Mouse (Mus musculus): Measurements from ENCODE around the gene Kcnmb2.

Kcnmb2 gene

DNA sequence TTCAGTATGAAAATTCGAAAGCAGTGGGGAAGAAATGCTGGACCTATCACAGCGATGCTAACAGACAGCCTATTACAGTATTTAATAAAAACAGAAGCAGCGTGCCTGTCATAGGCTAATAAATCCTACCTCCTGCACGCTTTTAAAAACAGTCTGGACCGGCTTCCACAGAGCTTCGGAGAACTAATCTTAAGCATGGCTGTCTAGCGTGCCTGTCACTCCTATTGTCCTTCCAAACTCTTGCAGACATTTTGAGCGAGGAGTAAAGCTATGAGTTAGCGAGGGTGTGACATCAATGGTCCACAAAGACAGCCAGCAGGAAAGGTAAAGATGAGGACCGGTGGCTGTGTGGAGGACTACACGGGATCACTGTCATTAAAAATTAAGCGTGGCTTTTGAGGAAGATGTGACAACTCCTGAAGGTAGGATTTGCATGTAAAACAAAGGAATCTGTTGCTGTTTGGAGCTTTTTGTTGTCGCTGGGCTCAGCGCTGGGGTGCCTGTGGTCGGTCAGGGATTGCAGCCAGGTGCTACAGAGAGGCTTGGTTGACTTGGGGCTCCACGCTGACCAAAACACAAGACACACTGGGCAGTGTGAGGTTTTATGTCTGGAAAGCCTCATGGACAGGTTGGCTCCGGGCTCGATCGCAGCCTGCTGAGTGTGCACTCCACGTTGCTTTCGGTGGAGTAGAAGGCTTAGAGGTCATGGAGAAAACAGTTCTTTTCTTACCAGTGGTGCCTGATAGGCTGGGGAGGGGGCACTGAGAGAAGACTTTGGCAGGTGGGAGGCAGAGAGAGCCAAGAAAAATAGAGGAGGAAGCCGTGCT lies at the start of gene Kcnmb2:
Gene Kcnmb2, plus strand, starts transcription at position 4 of the 827 bp plus-strand sequence.
- in situ Hi-C loops (cut with MboI): no loop called here

DNA sequence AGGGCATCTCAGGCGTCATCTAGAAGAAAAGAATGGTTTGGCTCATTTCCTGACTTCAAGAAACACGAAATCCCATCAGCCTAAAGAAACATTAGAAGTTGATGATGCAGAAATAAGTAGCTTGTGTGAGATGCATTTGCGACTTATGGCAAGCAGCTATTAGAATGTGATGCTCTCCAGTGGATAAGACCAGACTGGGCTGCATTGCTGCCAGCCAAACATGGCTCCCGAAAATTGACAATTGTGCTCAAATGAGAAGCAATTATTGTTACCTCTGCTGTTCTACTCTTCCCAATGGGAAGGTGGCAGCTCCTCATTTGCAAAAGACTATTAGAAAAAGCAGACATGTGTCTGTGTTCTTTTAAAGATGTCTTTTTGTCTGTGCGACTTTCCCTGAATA lies 38.8 kb upstream of the Kcnmb2 start:
- in situ Hi-C loops (cut with MboI): no loop called here

DNA sequence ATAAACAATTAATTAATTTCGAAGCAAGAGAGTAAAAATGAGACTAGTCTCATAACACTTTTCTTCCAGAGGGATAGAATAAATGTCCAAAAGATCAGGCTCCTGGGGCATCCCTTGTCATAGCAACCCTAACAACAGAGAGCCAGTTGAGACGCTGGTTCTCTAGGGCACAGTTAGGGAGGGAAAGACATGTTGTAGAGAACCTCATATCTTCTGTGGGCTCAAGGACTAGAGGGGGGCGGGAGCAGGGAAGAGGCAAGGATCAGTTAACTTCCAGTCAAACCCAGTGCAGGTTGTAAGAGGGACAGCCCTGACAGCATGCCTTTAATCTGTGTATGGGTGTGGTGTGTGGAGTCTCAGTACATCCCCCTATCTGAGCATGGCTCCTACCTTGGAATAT lies 38.2 kb upstream of the Kcnmb2 start:
- in situ Hi-C loops (cut with MboI): no loop called here

DNA sequence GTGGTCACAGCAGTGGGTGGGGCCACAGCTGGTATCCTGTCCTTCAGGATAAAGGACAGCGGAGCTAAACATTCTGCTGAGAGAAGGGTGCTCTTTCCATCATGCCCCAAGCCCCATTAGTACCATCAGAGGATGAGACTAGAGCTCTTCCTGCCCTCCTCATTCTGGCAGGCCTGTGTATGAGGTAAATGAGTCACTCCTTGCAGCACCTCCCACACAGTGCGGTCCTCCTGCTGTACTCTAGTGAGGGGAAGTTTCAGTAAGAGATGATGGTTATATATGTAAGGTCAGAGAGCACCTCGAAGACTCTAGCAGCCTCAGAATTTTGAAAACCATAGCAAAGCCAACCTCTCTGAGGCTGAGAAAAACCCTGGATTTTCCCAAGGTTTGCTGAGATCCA lies 30.8 kb upstream of the Kcnmb2 start:
- in situ Hi-C loops (cut with MboI): no loop called here

DNA sequence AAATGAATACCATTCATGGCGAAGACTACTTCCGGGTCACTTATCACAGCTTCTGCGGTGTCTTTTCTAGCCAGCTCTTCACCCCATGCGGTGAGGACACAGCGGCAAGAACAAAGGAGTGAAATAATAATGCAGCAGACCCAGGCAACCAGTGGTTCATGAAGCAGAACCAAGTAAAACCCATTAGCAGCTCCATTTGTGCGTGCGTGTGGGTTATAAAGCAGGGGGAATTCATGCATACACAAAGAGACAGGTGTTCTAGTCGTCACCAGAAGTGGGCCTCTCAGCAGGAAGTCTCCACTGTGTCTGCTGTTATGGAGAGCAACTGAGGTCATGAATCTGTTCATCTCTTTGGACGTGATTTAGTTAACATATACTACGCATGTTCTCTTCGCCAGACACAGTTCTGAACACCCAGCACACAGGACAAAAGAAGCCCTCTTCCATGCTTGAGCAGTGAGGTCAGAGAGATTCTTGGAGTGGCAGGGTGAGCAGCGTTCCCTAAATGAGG lies 19.6 kb upstream of the Kcnmb2 start:
- in situ Hi-C loops (cut with MboI): no loop called here

DNA sequence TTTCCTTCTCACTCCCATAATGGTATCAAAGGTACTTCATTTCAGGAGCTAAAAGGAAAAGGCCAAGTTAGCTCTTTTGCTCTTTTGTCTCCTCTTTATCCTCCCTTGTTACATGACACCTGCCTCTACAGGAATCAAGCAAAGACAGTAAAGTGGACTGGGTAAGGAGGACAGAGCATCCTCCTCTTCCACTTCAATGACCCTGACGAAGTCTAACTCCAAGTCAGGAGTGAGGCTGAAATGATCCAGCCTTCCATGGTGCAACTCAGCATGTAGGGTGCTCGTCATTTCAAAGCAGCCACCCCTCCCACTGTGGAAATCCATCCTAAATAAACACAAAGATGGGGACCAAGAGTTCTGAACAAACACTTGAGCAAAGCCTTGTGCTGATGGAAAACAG lies 9.7 kb upstream of the Kcnmb2 start:
- in situ Hi-C loops (cut with MboI): no loop called here

DNA sequence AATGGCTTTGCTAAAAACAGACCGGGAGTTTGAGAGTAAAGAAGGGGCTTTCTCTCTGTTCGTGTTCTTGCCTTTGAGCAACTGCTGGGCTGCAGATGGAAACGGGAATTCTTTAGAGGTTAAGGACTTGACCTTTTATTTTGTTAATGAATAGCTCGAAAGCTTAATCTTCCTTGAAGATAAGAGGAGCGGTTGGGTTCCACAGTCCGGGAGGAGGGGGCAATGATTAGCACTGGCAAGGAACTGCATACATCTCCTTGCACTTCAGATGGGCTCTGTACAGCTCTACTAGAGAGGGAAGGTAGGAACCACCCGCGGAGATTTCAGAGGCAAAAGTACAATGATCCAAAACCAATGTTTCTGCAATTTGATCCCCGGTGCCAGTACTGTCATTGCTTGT lies 1.2 kb downstream of the Kcnmb2 start:
- in situ Hi-C loops (cut with MboI): no loop called here

DNA sequence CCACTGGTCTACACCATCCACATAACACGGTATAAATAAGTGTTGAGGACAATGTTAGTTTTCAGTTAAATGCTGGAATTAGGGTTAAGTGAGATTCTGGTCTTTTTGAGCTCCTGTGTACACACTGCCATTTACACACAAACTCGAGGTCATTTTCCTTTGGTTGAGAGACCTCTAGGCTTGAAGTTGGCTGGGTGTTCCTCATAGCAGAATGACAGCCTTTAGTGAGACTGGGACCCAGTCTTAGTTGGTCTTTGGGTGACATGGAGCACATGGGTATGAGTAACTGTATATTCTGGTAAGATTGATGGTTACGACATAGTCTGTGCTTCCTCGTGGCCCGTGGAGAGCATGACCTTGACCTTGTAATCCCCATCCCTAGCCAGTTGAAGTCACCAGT lies 1.8 kb downstream of the Kcnmb2 start:
- in situ Hi-C loops (cut with MboI): no loop called here

DNA sequence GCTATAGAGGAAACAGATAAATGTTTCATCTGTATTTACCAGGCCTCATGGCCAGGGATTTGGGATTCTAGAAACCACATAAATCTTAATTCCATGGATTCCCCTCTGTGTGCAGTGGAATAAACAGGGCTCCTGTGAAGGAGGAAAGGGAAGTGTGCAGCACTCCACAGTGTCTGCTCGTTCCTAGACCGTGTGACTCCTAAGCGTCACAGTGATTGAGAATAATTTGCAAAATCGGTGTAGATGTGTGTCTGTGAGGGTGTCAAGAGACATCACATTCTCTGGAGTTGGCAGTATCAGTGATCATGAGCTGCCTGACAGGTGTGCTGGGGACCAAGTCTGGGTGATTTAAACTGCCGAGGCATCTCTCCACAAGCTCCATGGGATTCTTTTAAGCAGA lies 8.9 kb downstream of the Kcnmb2 start:
- in situ Hi-C loops (cut with MboI): no loop called here

DNA sequence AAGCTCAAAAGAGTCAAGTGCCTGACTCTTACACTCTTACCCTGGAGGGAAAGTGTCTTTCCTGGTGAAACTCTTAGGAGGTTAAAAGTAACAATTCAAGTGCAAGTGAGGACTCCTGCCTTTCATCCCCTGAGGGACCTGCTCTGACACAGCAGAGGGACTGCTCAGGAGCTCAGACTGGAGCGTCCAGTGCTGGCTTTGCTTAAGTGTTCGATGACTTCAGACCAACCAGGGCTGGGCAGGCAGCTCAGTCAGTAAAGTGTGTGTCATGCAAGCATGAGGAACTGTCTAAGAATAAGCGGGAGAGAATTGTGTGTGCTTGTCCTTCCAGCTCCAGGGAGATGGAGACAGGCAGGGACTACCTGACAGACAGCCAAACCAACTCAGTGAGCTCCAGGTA lies 9.4 kb downstream of the Kcnmb2 start:
- in situ Hi-C loops (cut with MboI): no loop called here

DNA sequence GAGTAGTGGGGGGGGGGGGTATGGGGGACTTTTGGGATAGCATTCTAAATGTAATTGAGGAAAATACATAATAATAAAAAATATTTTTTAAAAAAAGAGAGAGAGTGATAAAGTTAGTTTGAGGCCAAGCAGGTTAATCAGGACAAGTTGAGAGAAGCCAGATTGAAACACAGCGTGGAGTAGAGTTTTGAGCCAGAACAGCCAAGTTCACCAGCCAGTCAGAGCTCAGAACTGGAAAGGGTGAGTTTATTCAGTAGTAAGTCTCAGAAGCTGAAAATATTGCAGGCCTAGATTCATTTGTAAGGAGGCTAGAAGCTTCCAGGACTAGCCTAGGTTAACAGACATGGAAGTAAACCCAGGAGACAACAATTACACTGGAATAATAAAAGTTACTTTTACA lies 26.2 kb downstream of the Kcnmb2 start:
- in situ Hi-C loops (cut with MboI): no loop called here

DNA sequence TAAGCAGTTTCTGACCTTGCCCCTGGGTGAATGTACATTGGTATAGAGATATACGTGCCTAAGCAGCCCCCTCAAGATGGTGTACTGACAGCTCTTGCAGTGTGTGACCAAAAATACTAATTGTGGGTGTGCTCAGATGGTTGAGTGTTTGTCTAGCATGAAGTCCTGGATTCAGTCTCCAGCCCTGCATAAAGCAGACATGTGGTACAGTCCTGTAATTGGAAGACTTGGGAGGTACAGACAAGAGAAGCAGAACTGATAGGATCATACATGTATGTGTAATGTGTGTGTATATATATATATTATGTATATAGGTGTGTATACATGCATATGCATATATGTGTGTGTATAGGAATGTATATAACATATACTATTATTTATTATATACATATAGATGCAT lies 32.4 kb downstream of the Kcnmb2 start:
- in situ Hi-C loops (cut with MboI): no loop called here

DNA sequence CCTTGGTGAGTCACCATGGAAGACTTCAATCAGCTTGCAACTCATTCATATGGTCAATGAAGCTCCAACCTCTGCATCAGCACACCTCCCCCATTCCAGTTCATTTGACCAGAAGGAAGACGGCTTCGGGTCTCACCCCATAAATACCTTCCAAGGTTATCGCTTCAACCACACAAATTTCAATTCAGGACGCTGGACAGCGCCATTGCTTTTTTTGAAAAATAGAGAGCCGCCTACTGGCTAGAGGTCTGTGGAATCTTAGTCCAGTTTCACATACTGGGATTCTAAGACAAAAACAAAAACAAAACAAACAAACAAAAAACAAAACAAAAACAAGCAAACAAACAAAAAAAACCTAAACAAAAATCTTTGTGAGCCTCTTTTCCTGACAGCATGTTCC lies 39.2 kb downstream of the Kcnmb2 start:
- in situ Hi-C loops (cut with MboI): no loop called here

DNA sequence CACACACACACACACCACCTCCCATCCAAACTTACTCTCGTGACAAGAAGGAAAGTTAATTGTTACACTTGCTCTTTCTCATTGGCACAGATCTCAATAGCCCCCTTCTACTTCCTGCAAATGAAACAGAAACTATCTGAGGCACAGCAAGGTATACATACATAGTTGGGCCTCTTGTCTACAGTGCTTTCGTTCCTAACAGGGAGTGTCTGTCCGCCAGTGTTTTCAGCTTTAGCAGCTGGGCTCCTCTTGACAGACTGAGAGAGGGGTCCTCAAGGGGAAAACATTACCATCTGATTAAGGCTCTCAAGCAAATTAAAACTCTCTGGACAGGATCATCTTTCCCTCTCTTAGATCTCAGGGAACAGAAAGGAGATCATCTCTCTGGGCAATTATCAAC lies 51.9 kb downstream of the Kcnmb2 start:
- in situ Hi-C loops (cut with MboI): no loop called here

DNA sequence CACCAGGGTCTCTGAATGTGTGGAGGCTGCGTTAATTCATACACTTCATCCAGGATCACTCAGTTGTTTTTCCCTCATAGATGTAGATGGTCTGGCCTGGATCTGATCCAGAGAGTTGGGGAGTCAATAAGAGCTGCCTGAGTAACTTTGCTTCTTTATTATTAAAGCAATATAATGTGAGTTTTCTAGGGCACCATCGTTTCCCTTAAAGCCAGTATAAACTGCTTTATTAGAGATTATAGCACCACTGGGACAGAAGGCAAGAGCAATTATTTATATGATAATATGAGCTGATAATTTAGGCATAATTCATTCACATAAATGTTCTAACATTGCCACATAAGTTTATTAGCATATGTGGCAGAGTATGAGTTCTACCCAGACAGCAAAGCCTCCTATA lies 52.7 kb downstream of the Kcnmb2 start:
- in situ Hi-C loops (cut with MboI): no loop called here

DNA sequence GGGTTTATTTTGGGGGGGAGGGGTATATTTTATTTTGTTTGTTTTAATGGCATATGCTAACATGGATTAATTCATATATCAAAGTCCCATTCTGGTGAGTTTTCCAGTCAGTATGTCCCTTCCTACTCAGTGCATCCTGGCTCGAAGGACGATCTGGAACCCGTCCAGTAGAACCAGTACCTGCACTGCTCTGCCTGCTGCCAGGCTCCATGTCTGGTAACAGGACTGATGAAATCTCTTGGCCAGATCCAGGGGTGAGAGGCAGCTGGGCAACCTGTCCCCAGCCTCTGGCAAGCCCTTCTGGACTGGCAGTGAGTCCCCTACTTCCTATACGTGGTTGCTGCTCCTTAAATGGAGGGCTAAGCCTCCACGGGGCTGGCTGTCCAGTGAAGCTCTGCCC lies 57.5 kb downstream of the Kcnmb2 start:
- in situ Hi-C loops (cut with MboI): no loop called here

DNA sequence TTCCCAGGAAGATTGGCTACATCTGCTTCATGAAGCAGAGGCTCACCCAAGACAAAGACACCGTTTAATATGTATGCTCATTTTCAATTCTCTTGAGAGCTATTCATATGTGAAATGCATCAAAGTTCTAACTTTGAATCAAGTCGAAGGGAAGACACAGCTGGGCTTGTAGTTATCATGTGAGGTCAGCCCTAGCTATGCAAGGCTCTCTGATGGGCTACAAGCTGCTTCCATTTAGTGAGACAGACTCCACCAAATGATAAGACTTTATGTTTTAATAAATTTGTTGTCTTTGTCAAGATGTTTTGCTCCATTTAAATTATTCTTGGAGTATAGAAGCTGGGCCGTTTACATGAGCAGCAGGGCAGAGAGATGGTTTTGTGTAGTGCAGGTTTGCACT lies 58.9 kb downstream of the Kcnmb2 start:
- in situ Hi-C loops (cut with MboI): no loop called here

DNA sequence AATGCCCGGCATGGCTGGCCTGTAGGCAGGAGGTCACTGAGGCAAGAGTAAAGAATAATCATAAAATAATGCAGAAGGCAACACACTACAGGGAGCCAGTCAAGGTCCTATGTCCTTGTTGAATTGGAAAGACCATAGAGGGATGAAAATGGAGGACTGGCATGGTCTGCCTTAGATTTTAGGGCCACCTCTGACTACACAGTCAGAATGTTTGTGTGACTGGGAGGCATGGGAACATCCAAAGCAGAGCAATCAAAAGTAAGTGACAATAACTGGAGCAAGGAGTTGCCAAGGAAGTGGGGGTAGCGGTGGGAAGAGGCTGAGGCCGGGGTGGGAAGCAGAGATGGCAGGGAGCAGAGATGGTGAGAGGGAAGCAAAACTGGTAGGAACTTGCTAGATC lies 60.8 kb downstream of the Kcnmb2 start:
- in situ Hi-C loops (cut with MboI): no loop called here

DNA sequence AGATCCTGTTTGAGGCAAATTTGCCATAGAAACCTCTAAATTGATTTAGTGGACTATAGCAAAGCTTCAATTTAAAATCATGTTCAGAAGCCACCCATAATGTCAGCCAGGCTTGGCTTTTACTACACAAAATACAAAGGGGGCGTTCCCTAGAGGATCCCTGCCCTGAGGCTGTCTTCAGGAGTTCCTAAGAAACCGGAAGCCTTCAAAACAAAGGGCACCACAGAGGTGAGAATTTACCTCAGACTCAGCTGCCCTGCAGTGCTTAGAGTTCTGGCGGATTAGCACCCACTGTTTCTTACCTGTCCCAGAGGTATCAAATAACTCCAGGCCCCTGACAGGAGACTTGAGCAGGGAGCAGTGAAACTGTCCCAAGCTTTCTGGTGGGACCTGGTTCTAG lies 77.4 kb downstream of the Kcnmb2 start:
- in situ Hi-C loops (cut with MboI): no loop called here

DNA sequence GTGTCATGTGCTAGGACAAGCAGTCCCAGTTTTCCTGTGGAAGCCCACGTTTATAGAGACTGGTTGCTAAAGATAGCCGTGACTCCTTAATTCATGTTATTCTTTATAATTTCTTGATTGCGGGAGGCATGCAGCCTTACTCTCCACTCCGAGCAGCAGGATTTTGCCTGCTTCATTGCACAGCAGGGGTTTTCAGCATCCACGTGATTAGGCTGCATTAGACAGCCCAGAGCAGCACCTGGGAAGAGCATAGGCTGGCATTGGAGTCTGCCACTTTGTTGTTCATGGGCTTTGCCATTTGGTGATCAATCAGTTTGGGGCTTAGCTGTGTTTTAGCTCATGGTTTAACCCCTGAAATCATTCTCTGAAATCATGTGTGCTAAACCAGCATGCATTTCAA lies 80.1 kb downstream of the Kcnmb2 start:
- in situ Hi-C loops (cut with MboI): no loop called here

DNA sequence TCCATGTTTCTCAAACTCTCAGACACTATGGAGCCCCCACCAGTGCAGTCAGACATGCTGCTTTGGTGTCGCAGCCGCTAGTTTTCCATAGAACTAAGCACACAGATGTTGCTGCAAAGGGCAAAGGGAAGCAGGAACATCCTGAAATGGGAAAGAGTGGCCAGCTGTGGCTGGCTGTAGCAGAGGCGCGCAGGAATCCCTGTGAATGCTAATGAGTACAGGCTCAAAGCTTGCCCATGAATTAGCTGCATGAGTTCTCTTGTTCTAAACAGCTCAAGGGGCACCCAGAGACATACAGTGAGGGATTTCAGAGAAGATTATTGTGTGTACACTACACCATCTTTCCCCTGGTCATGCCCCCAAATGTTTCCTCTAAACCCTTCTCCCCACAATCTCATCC lies 82.8 kb downstream of the Kcnmb2 start:
- in situ Hi-C loops (cut with MboI): no loop called here

DNA sequence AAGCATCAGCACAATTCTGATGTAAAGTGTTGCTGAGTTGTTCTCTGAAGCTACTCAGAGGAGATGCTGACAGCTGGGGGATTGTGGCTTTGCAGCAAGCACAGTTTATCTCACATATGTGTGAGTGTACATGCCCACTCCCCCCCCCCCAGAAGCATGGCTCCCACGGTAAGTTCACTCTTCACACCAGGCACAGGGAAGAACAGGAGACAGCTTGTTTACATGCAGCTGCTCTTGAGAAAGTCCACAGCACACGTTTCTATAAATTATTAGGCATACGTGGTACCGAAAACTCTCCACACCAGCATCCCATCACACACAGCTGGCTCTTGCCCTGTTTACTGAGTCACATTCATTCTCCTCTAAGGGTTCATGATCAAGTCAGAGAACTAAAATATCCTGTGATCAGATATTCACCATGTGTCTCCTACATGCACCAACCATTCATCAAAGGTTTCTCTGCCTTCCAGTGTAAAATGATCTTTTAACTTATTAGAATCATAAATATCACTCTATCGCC lies 89.3 kb downstream of the Kcnmb2 start:
- in situ Hi-C loops (cut with MboI): no loop called here

DNA sequence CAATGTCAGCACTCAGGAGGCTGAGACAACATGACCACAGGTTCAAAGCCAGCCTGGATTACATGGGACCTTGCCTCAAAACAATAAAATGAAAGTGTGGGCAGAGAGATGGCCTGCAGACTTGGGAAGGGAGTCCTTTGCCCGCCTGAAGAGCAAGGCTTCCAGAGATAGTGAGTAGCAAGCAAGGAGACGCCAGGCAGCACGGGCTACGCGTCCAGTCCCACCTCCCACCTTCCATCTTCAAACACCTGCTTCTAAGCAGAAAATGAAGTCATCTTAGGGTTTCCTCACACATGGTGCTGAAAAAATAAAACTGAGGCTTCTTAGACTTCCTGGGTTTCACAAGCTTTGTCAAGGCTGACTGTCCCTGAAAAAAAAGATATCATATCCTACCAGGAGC lies 109.3 kb downstream of the Kcnmb2 start:
- in situ Hi-C loops (cut with MboI): no loop called here
